Mouse (Mus musculus) embryonic facial prominence, embryonic 12.5 days (tissue): ENCODE results near the gene Git2. TPM values are rescaled to one million over a fixed set of nuclear protein-coding genes. Genes with fewer than 3 reads are reported as not detected.

Experiments used
- ATAC-seq: fragments of 200-750 bp; cut with Nextera tagmentation; 2 replicates; pipeline ENCODE4 v1.8.0; 2017; ENCODE audit not compliant: insufficient number of reproducible peaks, insufficient read depth, low FRiP score, low TSS enrichment
- H3K27ac ChIP-seq: fragments of 300-500 bp; sonication (generic); 2 replicates; pipeline ENCODE4 v1.5.1; 2016; ENCODE audit warnings: mild to moderate bottlenecking
- H3K27me3 ChIP-seq: fragments of 300-500 bp; sonication (generic); 2 replicates; pipeline ENCODE4 v1.6.1; 2016; ENCODE audit warnings: mild to moderate bottlenecking, moderate library complexity
- H3K36me3 ChIP-seq: fragments of 300-500 bp; sonication (generic); 2 replicates; pipeline ENCODE4 v1.6.1; 2016; ENCODE audit warnings: mild to moderate bottlenecking
- H3K4me1 ChIP-seq: fragments of 300-500 bp; sonication (generic); 2 replicates; pipeline ENCODE4 v1.6.1; 2016
- H3K4me2 ChIP-seq: fragments of 300-500 bp; sonication (generic); replicated peaks from 2 replicates; pipeline ENCODE4 v1.6.1; 2016; ENCODE audit warnings: mild to moderate bottlenecking, moderate library complexity
- H3K4me3 ChIP-seq: fragments of 300-500 bp; sonication (generic); 2 replicates; pipeline ENCODE4 v1.5.1; 2016; ENCODE audit warnings: mild to moderate bottlenecking
- H3K9ac ChIP-seq: fragments of 300-500 bp; sonication (generic); 2 replicates; pipeline ENCODE4 v1.6.1; 2016; ENCODE audit warnings: mild to moderate bottlenecking, moderate library complexity
- H3K9me3 ChIP-seq: fragments of 300-500 bp; sonication (generic); 2 replicates; pipeline ENCODE4 v1.6.1; 2016; ENCODE audit warnings: mild to moderate bottlenecking, moderate library complexity
- WGBS: fragments of 180-500 bp; shearing (Covaris S2); methylation state at CpG from one replicate; pipeline ENCODE4 v1.1.7; 2016; 5-methylcytosine and 5-hydroxymethylcytosine counted together
- polyA plus RNA-seq: library from polyadenylated mRNA; unstranded; fragments of >200 nt; fragmentation: Nextera tagmentation; extraction: Ambion mirVana; gene quantifications from 2 replicates; pipeline ENCODE4 v1.2.1, GENCODE M21; 2016

Gene Git2
- polyA plus RNA-seq, 1 experiment from 2014 or later: 48.2 TPM

- no peak overlapping the region for H3K4me2 ChIP-seq
- no peak overlapping the region for H3K9ac ChIP-seq
- no peak overlapping the region for H3K27ac ChIP-seq
- H3K4me1 ChIP-seq: no peaks in the 10 kb centered on the region
- no peaks in the 10 kb centered on the region for H3K9me3 ChIP-seq
- H3K4me3 ChIP-seq: no peak overlapping the region
- H3K27me3 ChIP-seq: no peaks in the 10 kb centered on the region
- peaks cover 67% of the 10 kb centered on the region for H3K36me3 ChIP-seq
- WGBS: 88% methylated on average over 12 of the region's 12 CpGs
- no peak for ATAC-seq
Observed at GRCm38 (mm10) chr5:114753384-114753783, 21.9 kb downstream of the Git2 start.

GRCm38 (mm10) chr5:114752397-114752796, 22.9 kb downstream of the Git2 start:
- WGBS: 92% methylated on average over 10 of the region's 10 CpGs
- H3K27me3 ChIP-seq: no peaks in the 10 kb centered on the region

GRCm38 (mm10) chr5:114750325-114750724, 25.0 kb downstream of the Git2 start:
- Histone ChIP-seq H3K9me3 (no peaks in the 10 kb centered on the region), H3K4me3 (no peak overlapping the region), H3K4me1 (no peaks in the 10 kb centered on the region), H3K27ac (no peak overlapping the region), H3K27me3 (no peaks in the 10 kb centered on the region), H3K4me2 (no peak overlapping the region), H3K9ac (no peak overlapping the region), H3K36me3 (peaks cover 68% of the 10 kb centered on the region)
- WGBS: 85% methylated on average over 10 of the region's 10 CpGs
- ATAC-seq: no peak

More at GRCm38 (mm10) chr5:114752397-114752796, 22.9 kb downstream of the Git2 start:
- H3K9me3 ChIP-seq: no peaks in the 10 kb centered on the region
- ATAC-seq: no peak
- no peak overlapping the region for H3K27ac ChIP-seq
- no peak overlapping the region for H3K4me2 ChIP-seq
- no peak overlapping the region for H3K9ac ChIP-seq
- peaks cover 73% of the 10 kb centered on the region for H3K36me3 ChIP-seq
- no peaks in the 10 kb centered on the region for H3K4me1 ChIP-seq
- no peak overlapping the region for H3K4me3 ChIP-seq

- Histone ChIP-seq H3K27me3 (no peaks in the 10 kb centered on the region), H3K9ac (no peak overlapping the region), H3K36me3 (peaks cover 71% of the 10 kb centered on the region), H3K27ac (no peak overlapping the region), H3K4me2 (no peak overlapping the region), H3K4me3 (no peak overlapping the region), H3K9me3 (no peaks in the 10 kb centered on the region), H3K4me1 (no peaks in the 10 kb centered on the region)
- WGBS: 96% methylated on average over 5 of the region's 5 CpGs
- ATAC-seq: no peak
Observed at GRCm38 (mm10) chr5:114747521-114747920, 27.8 kb downstream of the Git2 start.

- 82% methylated on average over 4 of the region's 4 CpGs for WGBS
- no peak for ATAC-seq
- Histone ChIP-seq H3K27ac (no peak overlapping the region), H3K27me3 (no peaks in the 10 kb centered on the region), H3K4me1 (no peaks in the 10 kb centered on the region), H3K9ac (no peak overlapping the region), H3K9me3 (no peaks in the 10 kb centered on the region), H3K36me3 (peaks cover 71% of the 10 kb centered on the region), H3K4me2 (no peak overlapping the region), H3K4me3 (no peak overlapping the region)
Observed at GRCm38 (mm10) chr5:114746886-114747285, 28.4 kb downstream of the Git2 start.

- ATAC-seq: no peak
- 87% methylated on average over 5 of the region's 5 CpGs for WGBS
- Histone ChIP-seq H3K36me3 (peaks cover 71% of the 10 kb centered on the region), H3K27ac (no peak overlapping the region), H3K4me2 (no peak overlapping the region), H3K4me1 (no peaks in the 10 kb centered on the region), H3K27me3 (no peaks in the 10 kb centered on the region), H3K9ac (no peak overlapping the region), H3K9me3 (no peaks in the 10 kb centered on the region), H3K4me3 (no peak overlapping the region)
Observed at GRCm38 (mm10) chr5:114745581-114745980, 29.7 kb downstream of the Git2 start.

GRCm38 (mm10) chr5:114743697-114744090, 31.6 kb downstream of the Git2 start:
- H3K36me3 ChIP-seq: peaks cover 68% of the 10 kb centered on the region
- H3K27me3 ChIP-seq: no peaks in the 10 kb centered on the region
- no peaks in the 10 kb centered on the region for H3K9me3 ChIP-seq
- H3K4me1 ChIP-seq: peaks cover 6% of the 10 kb centered on the region; the same call in 1 of the 2 replicates
- H3K27ac ChIP-seq: no peak overlapping the region
- WGBS: 95% methylated on average over 8 of the region's 8 CpGs
- no peak for ATAC-seq
- H3K4me3 ChIP-seq: no peak overlapping the region
- no peak overlapping the region for H3K9ac ChIP-seq
- H3K4me2 ChIP-seq: no peak overlapping the region

- peaks cover 68% of the 10 kb centered on the region for H3K36me3 ChIP-seq
- no peak overlapping the region for H3K9ac ChIP-seq
- no peaks in the 10 kb centered on the region for H3K27me3 ChIP-seq
- 91% methylated on average over 13 of the region's 13 CpGs for WGBS
- no peak overlapping the region for H3K4me2 ChIP-seq
- peaks cover 6% of the 10 kb centered on the region; the same call in 1 of the 2 replicates for H3K4me1 ChIP-seq
- no peak overlapping the region for H3K27ac ChIP-seq
- no peak for ATAC-seq
- no peak overlapping the region for H3K4me3 ChIP-seq
- H3K9me3 ChIP-seq: no peaks in the 10 kb centered on the region
Observed at GRCm38 (mm10) chr5:114742998-114743696, 32.2 kb downstream of the Git2 start.

GRCm38 (mm10) chr5:114742572-114742971, 32.7 kb downstream of the Git2 start:
- Histone ChIP-seq H3K36me3 (peaks cover 71% of the 10 kb centered on the region), H3K27ac (no peak overlapping the region)

GRCm38 (mm10) chr5:114740595-114740994, 34.7 kb downstream of the Git2 start:
- Histone ChIP-seq H3K4me1 (peaks cover 6% of the 10 kb centered on the region; the same call in 1 of the 2 replicates), H3K4me2 (no peak overlapping the region), H3K27ac (no peak overlapping the region), H3K9ac (no peak overlapping the region), H3K36me3 (peaks cover 84% of the 10 kb centered on the region), H3K4me3 (no peak overlapping the region), H3K9me3 (no peaks in the 10 kb centered on the region), H3K27me3 (no peaks in the 10 kb centered on the region)
- WGBS: 72% methylated on average over 4 of the region's 4 CpGs
- no peak for ATAC-seq

More at GRCm38 (mm10) chr5:114742572-114742971, 32.7 kb downstream of the Git2 start:
- Histone ChIP-seq H3K27me3 (no peaks in the 10 kb centered on the region), H3K4me2 (no peak overlapping the region), H3K4me3 (no peak overlapping the region), H3K4me1 (peaks cover 6% of the 10 kb centered on the region; the same call in 1 of the 2 replicates), H3K9me3 (no peaks in the 10 kb centered on the region), H3K9ac (no peak overlapping the region)
- 93% methylated on average over 10 of the region's 10 CpGs for WGBS
- no peak for ATAC-seq

- peaks cover 6% of the 10 kb centered on the region; the same call in 1 of the 2 replicates for H3K4me1 ChIP-seq
- no peaks in the 10 kb centered on the region for H3K27me3 ChIP-seq
- H3K9me3 ChIP-seq: no peaks in the 10 kb centered on the region
- H3K27ac ChIP-seq: peak overlapping the region; percentile 1; the same call in 1 of the 2 replicates
- H3K36me3 ChIP-seq: peaks cover 85% of the 10 kb centered on the region
- H3K4me2 ChIP-seq: no peak overlapping the region
- ATAC-seq: no peak
- 77% methylated on average over 12 of the region's 12 CpGs for WGBS
- H3K9ac ChIP-seq: no peak overlapping the region
- H3K4me3 ChIP-seq: no peak overlapping the region
Observed at GRCm38 (mm10) chr5:114738707-114739241, 36.5 kb downstream of the Git2 start.
